Mouse (Mus musculus) left cerebral cortex, postnatal 25 days (tissue): Measurements from ENCODE around the gene Sprr2a3. TPM values are rescaled to one million over a fixed set of nuclear protein-coding genes. Genes with fewer than 3 reads are reported as not detected.

ENCODE experiments used
- DNase-seq, 2 experiments: peaks; one replicate each; pipeline ENCODE4 v3.0.0; 2022; ENCODE audit warnings: low spot score in 2 of 2, mixed read lengths in 1 of 2
- intact Hi-C: fragments of 180-260 bp; cut with DNase I; formaldehyde crosslinking; loops from one replicate; pipeline ENCODE4 v1.15.1; 2025
- total RNA-seq, 2 experiments: library from RNA; stranded (reverse); gene quantifications; 2 replicates each; pipeline ENCODE4 v1.2.3; 2021

The Sprr2a3 gene
- total RNA-seq, 2 experiments from 2014 or later = not detected

DNA sequence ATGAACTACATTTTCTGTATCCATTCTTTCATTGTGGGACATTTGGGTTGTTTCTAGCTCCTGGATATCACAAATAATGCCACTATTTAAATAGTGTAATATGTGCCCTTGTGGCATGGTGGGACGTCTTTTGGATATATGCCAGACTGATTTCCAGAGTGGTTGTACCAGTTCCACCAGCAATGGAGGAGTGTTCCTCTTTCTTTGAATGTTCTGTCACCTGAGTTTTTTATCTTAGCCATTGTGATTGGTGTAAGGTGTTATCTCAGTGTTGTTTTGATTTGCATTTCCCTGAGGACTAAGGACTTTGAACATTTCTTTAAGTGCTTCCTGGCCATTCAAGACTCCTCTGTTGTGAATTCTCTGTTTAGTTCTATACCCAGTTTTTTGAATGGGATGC, 51.1 kb downstream of the Sprr2a3 start:
- no peak for DNase-seq
- intact Hi-C loops = no loop called here

DNA sequence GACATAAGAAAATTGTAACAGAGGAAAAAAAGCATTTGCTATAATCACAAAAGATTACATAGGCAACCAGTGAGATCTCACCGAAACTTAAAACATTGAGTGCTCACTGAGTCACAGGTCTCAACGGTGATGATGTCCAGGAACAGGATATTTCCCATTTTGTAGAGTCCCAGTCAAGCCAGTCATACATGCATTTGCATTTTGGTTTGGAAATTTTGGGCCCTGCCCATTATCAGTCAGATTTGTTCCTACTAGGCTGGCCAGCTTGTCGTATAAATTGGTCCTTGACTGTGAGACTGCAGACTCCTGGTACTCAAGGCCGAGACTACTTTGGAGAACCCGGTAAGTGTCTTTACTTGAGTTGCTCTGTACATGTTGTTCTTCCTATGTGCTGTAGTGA, 53.6 kb downstream of the Sprr2a3 start, which contains the start of gene Sprr2d:
Gene Sprr2d, plus strand, starts transcription at position 301 of the 400 bp plus-strand sequence.
- no peak for DNase-seq
- intact Hi-C loops = no loop called here

Other genes with a start within 250 kb of the Sprr2a3 start
- gene Lor, start 202.3 kb upstream of the Sprr2a3 start, total RNA-seq = 1 to 10 TPM; 1.8 to 2.3 TPM
- not detected for gene Prr9, start 161.5 kb upstream of the Sprr2a3 start, total RNA-seq
- gene Lelp1, start 142.7 kb upstream of the Sprr2a3 start, total RNA-seq = not detected
- not detected for gene Sprr2a1, start 69.6 kb upstream of the Sprr2a3 start, total RNA-seq
- not detected for gene Sprr2a2, start 69.5 kb upstream of the Sprr2a3 start, total RNA-seq
- not detected for gene Sprr2b, start 31.2 kb downstream of the Sprr2a3 start, total RNA-seq
- not detected for gene Sprr2d, start 53.7 kb downstream of the Sprr2a3 start, total RNA-seq
- not detected for gene Sprr2e, start 66.7 kb downstream of the Sprr2a3 start, total RNA-seq
- gene Sprr2f, start 79.8 kb downstream of the Sprr2a3 start, total RNA-seq = not detected
- not detected for gene Sprr2h, start 100.3 kb downstream of the Sprr2a3 start, total RNA-seq
- gene Sprr2i, start 122.6 kb downstream of the Sprr2a3 start, total RNA-seq = not detected
- not detected for gene Sprr2j-ps, start 132.7 kb downstream of the Sprr2a3 start, total RNA-seq
- 1 to 10 TPM; 3.5 to 3.9 TPM for gene Gm9774, start 144.0 kb downstream of the Sprr2a3 start, total RNA-seq
- gene Sprr2k, start 147.2 kb downstream of the Sprr2a3 start, total RNA-seq = not detected
- gene Sprr1b, start 153.4 kb downstream of the Sprr2a3 start, total RNA-seq = not detected
- not detected for gene Sprr3, start 173.3 kb downstream of the Sprr2a3 start, total RNA-seq
- not detected for gene Sprr1a, start 200.5 kb downstream of the Sprr2a3 start, total RNA-seq
- not detected for gene Sprr4, start 215.1 kb downstream of the Sprr2a3 start, total RNA-seq
- gene 2310046K23Rik, start 249.1 kb downstream of the Sprr2a3 start, total RNA-seq = not detected